ENCODE assay signal across 10 mouse cellular contexts in the genomic region with DNA sequence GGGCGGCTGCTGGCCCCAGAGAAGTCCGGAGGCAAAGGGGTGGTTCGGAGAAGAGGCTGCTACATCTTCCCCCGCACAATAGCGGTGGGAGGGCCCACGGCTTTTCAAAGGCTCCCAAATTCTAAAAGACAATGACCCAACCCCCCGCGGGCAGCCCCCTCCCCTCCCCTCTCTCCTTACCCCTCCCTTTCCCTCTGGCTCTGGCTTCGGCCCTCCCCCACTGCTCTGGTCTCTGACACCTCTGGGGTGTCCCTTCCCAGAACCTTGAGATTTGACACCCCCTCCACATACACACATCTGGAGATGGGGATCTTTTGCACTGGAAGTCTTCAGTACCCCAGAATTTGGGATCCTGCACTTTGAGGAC. TPM values are rescaled to one million over a fixed set of nuclear protein-coding genes. Genes with fewer than 3 reads are reported as not detected.
DNase-seq lines count a peak whose midpoint lies in the region; ATAC-seq lines count a peak whose summit lies in the region.
"Had no signal": no experiment of that assay in that cellular context is flagged by ENCODE, and none has a peak within 500 bp of the region (broad histone marks: within the 10 kb centered on the region; RNA-seq: fewer than 3 reads in every experiment).

A gene (minus strand): TSS at position 63 of the 367 bp plus-strand sequence.

- peaks cover 14% of the 10 kb centered on the region for H3K4me1 ChIP-seq in forebrain, embryonic 14.5 days (ENCODE audit: control insufficient read depth, insufficient read depth, low read length)
- peaks cover 8% of the 10 kb centered on the region; the same call in 1 of the 2 replicates for H3K4me1 ChIP-seq in liver, embryonic 11.5 days (replicated peaks; ENCODE audit: control insufficient read depth, insufficient read depth, low read length)
- peaks cover 12% of the 10 kb centered on the region for H3K4me1 ChIP-seq in stomach, embryonic 16.5 days (ENCODE audit: control insufficient read depth, insufficient read depth, low read length)

- ATAC-seq in forebrain, embryonic 14.5 days, result no peak
- 0 out of 2 replicates have a peak, but pooled peaks have one; percentile 11 for ATAC-seq in liver, embryonic 11.5 days (replicated peaks; ENCODE audit: low FRiP score)
- ATAC-seq in stomach, embryonic 16.5 days (ENCODE audit: insufficient read depth, low FRiP score), result no peak
- ATAC-seq in megakaryocyte progenitor cell, adult 5-6 weeks (replicated peaks; ENCODE audit: poor library complexity), result no peak

- H3K36me3 ChIP-seq in forebrain, embryonic 14.5 days (ENCODE audit: control insufficient read depth, insufficient read depth, low read length), result no peaks in the 10 kb centered on the region
- no peaks in the 10 kb centered on the region for H3K36me3 ChIP-seq in liver, embryonic 11.5 days (ENCODE audit: control insufficient read depth, insufficient read depth, low read length)
- no peaks in the 10 kb centered on the region for H3K36me3 ChIP-seq in stomach, embryonic 16.5 days (ENCODE audit: control insufficient read depth, insufficient read depth, low read length)

- 0 out of 2 replicates have a peak within 1 kb of the TSS, but pooled peaks have one; percentile 44 for H3K27ac ChIP-seq in forebrain, embryonic 14.5 days (ENCODE audit: low read depth, low read length)
- H3K27ac ChIP-seq in liver, embryonic 11.5 days (ENCODE audit: low read depth, low read length), result peak within 1 kb of the TSS; percentile 75
- H3K27ac ChIP-seq in stomach, embryonic 16.5 days (ENCODE audit: low read length), result no peak within 1 kb of the TSS

- peak within 1 kb of the TSS; percentile 50 for H3K4me2 ChIP-seq in forebrain, embryonic 14.5 days (ENCODE audit: low read length)
- H3K4me2 ChIP-seq in liver, embryonic 11.5 days, result peak within 1 kb of the TSS; percentile 64
- peak within 1 kb of the TSS; percentile 40 for H3K4me2 ChIP-seq in stomach, embryonic 16.5 days (ENCODE audit: low read depth, low read length)

- no peaks in the 10 kb centered on the region for H3K9me3 ChIP-seq in forebrain, embryonic 14.5 days (replicated peaks; ENCODE audit: control insufficient read depth, low read length)
- no peaks in the 10 kb centered on the region for H3K9me3 ChIP-seq in liver, embryonic 11.5 days (ENCODE audit: control insufficient read depth, low read length)
- H3K9me3 ChIP-seq in stomach, embryonic 16.5 days (replicated peaks; ENCODE audit: control insufficient read depth, low read length), result no peaks in the 10 kb centered on the region

- peak within 1 kb of the TSS; percentile 24 for H3K4me3 ChIP-seq in forebrain, embryonic 14.5 days (ENCODE audit: low read depth, low read length)
- peak within 1 kb of the TSS; percentile 51 for H3K4me3 ChIP-seq in liver, embryonic 11.5 days (ENCODE audit: low read depth, low read length)
- H3K4me3 ChIP-seq in stomach, embryonic 16.5 days (replicated peaks; ENCODE audit: low read length), result peak within 1 kb of the TSS; percentile 17; the same call in 1 of the 2 replicates

- peak; percentile 16 for DNase-seq in retina, embryonic 14.5 days (ENCODE audit: low spot score)
- no peak for DNase-seq in retina, postnatal 1 day
- DNase-seq in forebrain, embryonic 14.5 days (ENCODE audit: low spot score), result no peak
- DNase-seq in liver, embryonic 11.5 days (ENCODE audit: low spot score), result no peak
- DNase-seq in thymus, postnatal 36 days, result no peak
- no peak for DNase-seq in frontal cortex, adult 2 months (ENCODE audit: extremely low spot score in 1 of 2, low spot score in 1 of 2)
- DNase-seq: right cerebral cortex, postnatal 14 days had no signal

- peaks cover 17% of the 10 kb centered on the region for H3K27me3 ChIP-seq in forebrain, embryonic 14.5 days (replicated peaks; ENCODE audit: control insufficient read depth, insufficient read depth, low read length)
- H3K27me3 ChIP-seq in liver, embryonic 11.5 days (replicated peaks; ENCODE audit: control insufficient read depth, insufficient read depth, low read length), result peaks cover 41% of the 10 kb centered on the region
- H3K27me3 ChIP-seq in stomach, embryonic 16.5 days (ENCODE audit: control insufficient read depth, insufficient read depth, low read length), result peaks cover 46% of the 10 kb centered on the region

- WGBS in forebrain, embryonic 14.5 days, result 1% methylated on average over 9 of the region's 9 CpGs
- 0% methylated on average over 9 of the region's 9 CpGs for WGBS in liver, embryonic 11.5 days
- WGBS in stomach, embryonic 16.5 days, result 1% methylated on average over 9 of the region's 9 CpGs

- H3K9ac ChIP-seq in forebrain, embryonic 14.5 days (ENCODE audit: low read length), result peak within 1 kb of the TSS; percentile 45; the same call in 1 of the 2 replicates
- H3K9ac ChIP-seq in liver, embryonic 11.5 days (ENCODE audit: low read depth, low read length), result peak within 1 kb of the TSS; percentile 56
- no peak within 1 kb of the TSS for H3K9ac ChIP-seq in stomach, embryonic 16.5 days (ENCODE audit: low read length)

RNA-seq across cellular contexts. Expression of the gene that starts here (rescaled TPM):
- not detected in 2 replicates for polyA plus RNA-seq in forebrain, embryonic 14.5 days (2014; fragmentation: Nextera tagmentation; extraction: Ambion mirVana)
- polyA plus RNA-seq in liver, embryonic 11.5 days (2014; fragmentation: Nextera tagmentation; extraction: Ambion mirVana), result 5.8 TPM in 2 replicates
- polyA plus RNA-seq in stomach, embryonic 16.5 days (2015; fragmentation: Nextera tagmentation; extraction: Ambion mirVana), result 0.13 and 0.22 TPM in 2 replicates
- 3.7 and 4.7 TPM in 2 replicates for total RNA-seq in megakaryocyte progenitor cell, adult 5-6 weeks (2015)
- 27.4 and 31.2 TPM in 2 replicates for total RNA-seq in megakaryocyte progenitor cell, adult 5-6 weeks (2017)
- polyA plus RNA-seq in frontal cortex, adult 2 months (2012; rRNA removed), result not detected in 2 replicates
- total RNA-seq: layer of hippocampus, postnatal 25 days had no signal
